Mouse (Mus musculus) layer of hippocampus, postnatal 36 days (tissue): ENCODE data around the gene Rybp. TPM values are rescaled to one million over a fixed set of nuclear protein-coding genes. Genes with fewer than 3 reads are reported as not detected.
A peak's percentile ranks its signal among the peaks of the same experiment; 100 is the strongest.

Source experiments
- DNase-seq, 2 experiments: peaks; one replicate each; pipeline ENCODE4 v3.0.0; 2022
- total RNA-seq, 2 experiments: library from RNA; stranded (reverse); gene quantifications; 2 replicates each; pipeline ENCODE4 v1.2.3; 2021

Rybp gene
- 10 to 100 TPM; 58.0 to 59.0 TPM for total RNA-seq

- DNase-seq, result peak; percentile 89 to 91
Measured at GRCm38 (mm10) chr6:100287334-100288015, at the start of gene Rybp. Gene Rybp (minus strand): TSS chr6:100287485.

- DNase-seq, result no peak
Measured at GRCm38 (mm10) chr6:100336591-100337148, 49.4 kb upstream of the Rybp start.

- no peak for DNase-seq
Measured at GRCm38 (mm10) chr6:100335506-100336144, 48.3 kb upstream of the Rybp start.

GRCm38 (mm10) chr6:100333745-100334144 is 46.5 kb upstream of the Rybp start:
- no peak for DNase-seq

- DNase-seq, result no peak
Measured at GRCm38 (mm10) chr6:100332479-100332878, 45.2 kb upstream of the Rybp start.

GRCm38 (mm10) chr6:100331582-100331981 is 44.3 kb upstream of the Rybp start:
- DNase-seq, result no peak

GRCm38 (mm10) chr6:100331055-100331454 is 43.8 kb upstream of the Rybp start:
- no peak for DNase-seq

- DNase-seq, result no peak
Measured at GRCm38 (mm10) chr6:100329542-100329941, 42.3 kb upstream of the Rybp start.

GRCm38 (mm10) chr6:100327050-100327449 is 39.8 kb upstream of the Rybp start:
- peak; percentile 48 to 53 for DNase-seq

GRCm38 (mm10) chr6:100323756-100324430 is 36.6 kb upstream of the Rybp start:
- DNase-seq, result no peak

- no peak for DNase-seq
Measured at GRCm38 (mm10) chr6:100322561-100322960, 35.3 kb upstream of the Rybp start.

- DNase-seq, result no peak
Measured at GRCm38 (mm10) chr6:100322145-100322544, 34.9 kb upstream of the Rybp start.

GRCm38 (mm10) chr6:100314201-100314600 is 26.9 kb upstream of the Rybp start:
- DNase-seq, result no peak

- no peak for DNase-seq
Measured at GRCm38 (mm10) chr6:100311167-100311566, 23.9 kb upstream of the Rybp start.

GRCm38 (mm10) chr6:100304831-100305230 is 17.5 kb upstream of the Rybp start:
- DNase-seq, result no peak

- DNase-seq, result no peak
Measured at GRCm38 (mm10) chr6:100301410-100302108, 14.3 kb upstream of the Rybp start.

GRCm38 (mm10) chr6:100300831-100301230 is 13.5 kb upstream of the Rybp start:
- no peak for DNase-seq

- DNase-seq, result no peak
Measured at GRCm38 (mm10) chr6:100298945-100299344, 11.7 kb upstream of the Rybp start.

- no peak for DNase-seq
Measured at GRCm38 (mm10) chr6:100297536-100297935, 10.3 kb upstream of the Rybp start.

GRCm38 (mm10) chr6:100292411-100292810 is 5.1 kb upstream of the Rybp start:
- DNase-seq, result peak; percentile 30 to 39

- DNase-seq, result no peak
Measured at GRCm38 (mm10) chr6:100289058-100289457, 1.8 kb upstream of the Rybp start.

- DNase-seq, result no peak
Measured at GRCm38 (mm10) chr6:100288730-100289035, 1.4 kb upstream of the Rybp start.
